Mouse (Mus musculus) bone marrow macrophage, adult 2 months (primary cell): ENCODE results near the gene Rnls.

Experiments used
- CTCF ChIP-seq: IDR thresholded peaks from 2 replicates; pipeline ENCODE4 v1.5.1; 2012; ENCODE audit warnings: low read depth, mild to moderate bottlenecking, low read length, moderate library complexity
- POLR2A ChIP-seq: IDR thresholded peaks from 2 replicates; pipeline ENCODE4 v1.6.1; 2012; ENCODE audit warnings: mild to moderate bottlenecking, low read depth, low read length, borderline replicate concordance

DNA sequence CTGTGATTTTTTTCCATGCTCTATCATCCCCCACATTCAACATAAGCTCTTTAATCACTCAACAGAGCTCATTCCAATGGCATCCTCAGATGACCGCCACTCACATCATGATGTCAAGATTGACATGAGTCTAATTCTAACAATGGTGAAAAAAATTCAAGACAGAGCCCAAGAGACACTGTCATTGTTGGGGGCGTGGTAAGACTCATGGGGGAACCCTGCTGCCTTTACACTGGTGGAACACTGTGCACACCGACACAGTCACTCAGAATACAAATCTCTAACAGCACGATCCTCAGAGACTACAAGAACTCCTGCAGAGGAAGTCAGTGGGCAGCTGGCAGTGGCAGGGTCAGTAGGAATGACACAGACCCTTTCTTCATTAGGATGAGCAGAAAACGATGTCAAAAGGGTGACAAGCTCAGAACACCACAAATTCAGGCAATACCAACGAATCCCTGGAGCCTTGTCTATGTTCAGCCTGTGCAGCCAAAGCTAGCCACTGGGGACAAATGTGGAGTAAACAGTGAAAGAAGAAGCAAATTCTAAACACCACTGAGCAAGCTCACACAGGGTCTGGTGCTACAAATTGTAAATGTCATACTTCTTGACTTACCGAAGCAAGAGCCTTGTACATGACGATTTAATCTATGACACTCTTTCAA, 277.3 kb downstream of the Rnls start:
- no peak for TF ChIP-seq CTCF
- no peak for TF ChIP-seq POLR2A
